Mouse (Mus musculus) central nervous system, embryonic 18 days (tissue): ENCODE data around the gene Apol7a. TPM values are rescaled to one million over a fixed set of nuclear protein-coding genes. Genes with fewer than 3 reads are reported as not detected.

Experiments
- polyA plus RNA-seq: library from polyadenylated mRNA; depleted of rRNA; stranded (reverse); fragments of >200 nt; gene quantifications from 2 replicates; pipeline ENCODE4 v1.2.3, GENCODE M21; 2012; rRNA removed

Apol7a gene
- polyA plus RNA-seq = 0.14 and 0.19 TPM in 2 replicates

GRCm38 (mm10) chr15:77399027-77399426 lies at the start of gene Apol7a:
Apol7a (minus strand) TSS chr15:77399110.

GRCm38 (mm10) chr15:77447392-77447791 lies 48.5 kb upstream of the Apol7a start, which contains the start of gene Apol7b:
Apol7b (minus strand) TSS chr15:77447492.

GRCm38 (mm10) chr15:77411035-77411434 lies 12.1 kb upstream of the Apol7a start, which contains the start of gene Apol9a:
Apol9a (minus strand) TSS chr15:77411135.

Other genes with a start within 250 kb of the Apol7a start
- gene Rbfox2, start 92.1 kb downstream of the Apol7a start, polyA plus RNA-seq = 370 and 378 TPM in 2 replicates
- gene Apol9a, start 12.0 kb upstream of the Apol7a start, polyA plus RNA-seq = 0.28 and 0.67 TPM in 2 replicates
- gene Apol7b, start 48.4 kb upstream of the Apol7a start, polyA plus RNA-seq = 0.05 TPM in 1 of 2 replicates, not detected in the other
- gene Apol10a, start 77.9 kb upstream of the Apol7a start, polyA plus RNA-seq = not detected in 2 replicates
- gene Apol11a, start 109.2 kb upstream of the Apol7a start, polyA plus RNA-seq = not detected in 2 replicates
- not detected in 2 replicates for gene Apol7c, start 134.2 kb upstream of the Apol7a start, polyA plus RNA-seq
- gene 1700025B11Rik, start 162.8 kb upstream of the Apol7a start, polyA plus RNA-seq = not detected in 2 replicates
- 0.03 and 0.05 TPM in 2 replicates for gene Apol10b, start 197.0 kb upstream of the Apol7a start, polyA plus RNA-seq
- not detected in 2 replicates for gene Gm36245, start 200.1 kb upstream of the Apol7a start, polyA plus RNA-seq
- not detected in 2 replicates for gene Apol11b, start 244.2 kb upstream of the Apol7a start, polyA plus RNA-seq